Mouse (Mus musculus) heart, embryonic 14.5 days (tissue): ENCODE results near the gene Caprin1. TPM values are rescaled to one million over a fixed set of nuclear protein-coding genes. Genes with fewer than 3 reads are reported as not detected.

Source experiments
- ATAC-seq: fragments of 200-750 bp; cut with Nextera tagmentation; 2 replicates; pipeline ENCODE4 v1.8.0; 2017; ENCODE audit warnings: low read depth, moderate TSS enrichment; ENCODE audit not compliant: insufficient number of reproducible peaks, insufficient read depth, low FRiP score
- H3K27ac ChIP-seq, 2 experiments: fragments of 200-500 bp in 1 of 2; fragments of 300-500 bp in 1 of 2; sonication (generic) in 1 of 2; replicated peaks in 1 of 2; 2 replicates each; pipeline ENCODE4 v1.5.1; 2012 to 2014; ENCODE audit warnings: low read depth in 2 of 2, low read length in 2 of 2, control low read depth in 1 of 2, mild to moderate bottlenecking in 1 of 2, mixed read lengths in 1 of 2; ENCODE audit not compliant: control insufficient read depth in 1 of 2, insufficient read depth in 1 of 2
- H3K27me3 ChIP-seq: fragments of 300-500 bp; sonication (generic); 2 replicates; pipeline ENCODE4 v1.6.1; 2014; ENCODE audit warnings: mild to moderate bottlenecking, low read length, control low read depth; ENCODE audit not compliant: control insufficient read depth, insufficient read depth
- H3K36me3 ChIP-seq: fragments of 300-500 bp; sonication (generic); 2 replicates; pipeline ENCODE4 v1.6.1; 2014; ENCODE audit warnings: mild to moderate bottlenecking, control low read depth, low read length, mixed read lengths; ENCODE audit not compliant: control insufficient read depth, insufficient read depth
- H3K4me1 ChIP-seq, 2 experiments: fragments of 200-500 bp in 1 of 2; fragments of 300-500 bp in 1 of 2; sonication (generic) in 1 of 2; 2 replicates each; pipeline ENCODE4 v1.6.1; 2012 to 2014; ENCODE audit warnings: low read length in 2 of 2, control low read depth in 1 of 2, mixed read lengths in 1 of 2; ENCODE audit not compliant: control insufficient read depth in 2 of 2, insufficient read depth in 2 of 2
- H3K4me2 ChIP-seq: fragments of 300-500 bp; sonication (generic); 2 replicates; pipeline ENCODE4 v1.6.1; 2014; ENCODE audit warnings: mild to moderate bottlenecking, low read length
- H3K4me3 ChIP-seq, 2 experiments: fragments of 200-500 bp in 1 of 2; fragments of 300-500 bp in 1 of 2; sonication (generic) in 1 of 2; 2 replicates each; pipeline ENCODE4 v1.5.1; 2012 to 2014; ENCODE audit warnings: low read length in 2 of 2, mild to moderate bottlenecking in 2 of 2, control low read depth in 1 of 2, low read depth in 1 of 2, moderate library complexity in 1 of 2; ENCODE audit not compliant: control insufficient read depth in 1 of 2, insufficient read depth in 1 of 2
- H3K9ac ChIP-seq: fragments of 300-500 bp; sonication (generic); 2 replicates; pipeline ENCODE4 v1.6.1; 2014; ENCODE audit warnings: mild to moderate bottlenecking, low read length
- H3K9me3 ChIP-seq: fragments of 300-500 bp; sonication (generic); 2 replicates; pipeline ENCODE4 v1.6.1; 2016; ENCODE audit warnings: low read length, control low read depth; ENCODE audit not compliant: control insufficient read depth
- WGBS: fragments of 180-500 bp; shearing (Covaris S2); extraction: QIAGEN DNeasy Blood & Tissue Kit; methylation state at CpG from one replicate; pipeline ENCODE4 v1.1.7; 2014; 5-methylcytosine and 5-hydroxymethylcytosine counted together
- polyA plus RNA-seq: library from polyadenylated mRNA; unstranded; fragments of >200 nt; fragmentation: Nextera tagmentation; extraction: Ambion mirVana; gene quantifications from 2 replicates; pipeline ENCODE4 v1.2.1, GENCODE M21; 2014

The Caprin1 gene
- polyA plus RNA-seq, 1 experiment from 2014 or later, result 244 TPM

- Histone ChIP-seq H3K27ac (peak overlapping the region; percentile 88 to 100), H3K36me3 (peaks cover 36% of the 10 kb centered on the region), H3K9ac (peak overlapping the region; percentile 94), H3K4me1 (peaks cover 0 to 23% of the 10 kb centered on the region in 2 experiments; a peak in 3 of 4 replicates), H3K4me3 (peak overlapping the region; percentile 86 to 88), H3K27me3 (no peaks in the 10 kb centered on the region), H3K9me3 (no peaks in the 10 kb centered on the region), H3K4me2 (peak overlapping the region; percentile 83)
- peak; percentile 22 for ATAC-seq
- 1% methylated on average over 42 of the region's 42 CpGs for WGBS
Observed at GRCm38 (mm10) chr2:103796211-103796860, 1.1 kb downstream of the Caprin1 start.

DNA sequence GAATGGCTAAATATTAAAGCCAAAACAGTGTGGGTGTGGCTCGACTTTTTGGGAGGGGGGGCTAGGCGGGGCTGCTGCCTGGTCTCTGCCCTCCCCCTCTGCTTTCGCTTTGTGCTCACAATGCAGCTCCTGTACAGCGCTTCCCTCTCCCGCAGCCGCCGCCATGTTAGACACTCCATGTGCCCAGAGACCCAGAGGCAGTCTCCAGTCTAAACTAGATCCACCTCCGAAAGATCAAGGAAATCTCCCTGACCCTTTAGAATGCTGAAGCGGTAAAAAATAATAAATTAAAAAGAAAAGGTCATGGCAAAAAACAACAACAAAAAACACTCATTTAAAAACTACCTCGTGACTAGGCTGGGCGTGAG lies 1.6 kb downstream of the Caprin1 start:
- Histone ChIP-seq H3K4me1 (peaks cover 0 to 23% of the 10 kb centered on the region in 2 experiments; a peak in 3 of 4 replicates), H3K9ac (peak overlapping the region; percentile 94), H3K27ac (peak overlapping the region; percentile 88 to 100), H3K27me3 (no peaks in the 10 kb centered on the region), H3K36me3 (peaks cover 40% of the 10 kb centered on the region), H3K4me3 (peak overlapping the region; percentile 86 to 88), H3K9me3 (no peaks in the 10 kb centered on the region), H3K4me2 (peak overlapping the region; percentile 83)
- WGBS, result under 1% methylated on average over 11 of the region's 11 CpGs
- peak; percentile 55 for ATAC-seq

GRCm38 (mm10) chr2:103792009-103792408 lies 5.4 kb downstream of the Caprin1 start:
- no peaks in the 10 kb centered on the region for H3K27me3 ChIP-seq
- no peaks in the 10 kb centered on the region for H3K9me3 ChIP-seq
- H3K4me3 ChIP-seq, result no peak overlapping the region
- no peak overlapping the region for H3K9ac ChIP-seq
- H3K27ac ChIP-seq, result no peak overlapping the region
- peaks cover 0 to 20% of the 10 kb centered on the region in 2 experiments; a peak in 2 of 4 replicates for H3K4me1 ChIP-seq
- WGBS, result 92% methylated on average over 1 of the region's 1 CpGs
- ATAC-seq, result no peak
- H3K4me2 ChIP-seq, result no peak overlapping the region
- H3K36me3 ChIP-seq, result peaks cover 74% of the 10 kb centered on the region

GRCm38 (mm10) chr2:103785735-103786134 lies 11.7 kb downstream of the Caprin1 start:
- Histone ChIP-seq H3K27me3 (no peaks in the 10 kb centered on the region), H3K4me2 (no peak overlapping the region)
- 88% methylated on average over 1 of the region's 1 CpGs for WGBS

GRCm38 (mm10) chr2:103784621-103785020 lies 12.8 kb downstream of the Caprin1 start:
- Histone ChIP-seq H3K4me1 (no peaks in the 10 kb centered on the region), H3K4me2 (no peak overlapping the region), H3K9ac (no peak overlapping the region), H3K4me3 (no peak overlapping the region), H3K27me3 (no peaks in the 10 kb centered on the region), H3K36me3 (peaks cover 74% of the 10 kb centered on the region), H3K9me3 (no peaks in the 10 kb centered on the region), H3K27ac (no peak overlapping the region)
- ATAC-seq, result no peak
- WGBS, result 90% methylated on average over 4 of the region's 4 CpGs

More at GRCm38 (mm10) chr2:103785735-103786134, 11.7 kb downstream of the Caprin1 start:
- Histone ChIP-seq H3K36me3 (peaks cover 74% of the 10 kb centered on the region), H3K4me3 (no peak overlapping the region), H3K9me3 (no peaks in the 10 kb centered on the region), H3K9ac (no peak overlapping the region), H3K4me1 (no peaks in the 10 kb centered on the region), H3K27ac (no peak overlapping the region)
- no peak for ATAC-seq

- ATAC-seq, result no peak
- H3K4me1 ChIP-seq, result peaks cover 0 to 6% of the 10 kb centered on the region in 2 experiments; a peak in 1 of 4 replicates
- 46% methylated on average over 1 of the region's 1 CpGs for WGBS
- no peak overlapping the region for H3K9ac ChIP-seq
- H3K4me2 ChIP-seq, result no peak overlapping the region
- no peaks in the 10 kb centered on the region for H3K27me3 ChIP-seq
- peaks cover 35% of the 10 kb centered on the region for H3K36me3 ChIP-seq
- no peak overlapping the region for H3K4me3 ChIP-seq
- no peak overlapping the region for H3K27ac ChIP-seq
- H3K9me3 ChIP-seq, result no peaks in the 10 kb centered on the region
Observed at GRCm38 (mm10) chr2:103762492-103762891, 35.0 kb downstream of the Caprin1 start.

DNA sequence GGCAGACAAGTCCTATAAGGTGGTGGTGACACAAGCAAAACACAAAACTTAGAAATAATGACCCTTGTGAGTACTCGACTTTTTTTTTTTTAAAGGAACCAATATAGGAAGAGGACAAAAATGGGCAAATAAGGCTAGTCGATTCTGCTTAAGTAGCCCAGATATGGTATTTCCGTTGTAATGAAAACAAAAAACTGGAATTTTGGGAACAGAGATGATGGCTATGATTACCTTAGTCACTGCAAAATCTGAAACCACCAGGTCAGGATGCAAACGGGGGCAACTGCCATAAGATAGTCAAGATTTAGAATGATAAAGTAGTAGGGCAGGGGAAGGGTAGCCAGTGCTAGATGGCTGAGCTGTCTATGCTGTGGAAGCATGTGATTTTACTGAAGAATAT lies 35.5 kb downstream of the Caprin1 start:
- Histone ChIP-seq H3K9ac (no peak overlapping the region), H3K4me3 (peak overlapping the region in 1 of 2 experiments; percentile 56; a peak in 1 of 4 replicates), H3K27me3 (no peaks in the 10 kb centered on the region), H3K4me2 (peak overlapping the region; percentile 87), H3K4me1 (peaks cover 0 to 6% of the 10 kb centered on the region in 2 experiments; a peak in 1 of 4 replicates), H3K9me3 (no peaks in the 10 kb centered on the region), H3K27ac (no peak overlapping the region), H3K36me3 (peaks cover 34% of the 10 kb centered on the region)
- WGBS, result 36% methylated on average over 4 of the region's 4 CpGs
- ATAC-seq, result no peak
